Mouse (Mus musculus): ENCODE results near the gene Sim2. TPM values are rescaled to one million over a fixed set of nuclear protein-coding genes. Genes with fewer than 3 reads are reported as not detected.

Sim2 gene
- polyA plus RNA-seq, 1 experiment from 2014 or later: 0.29 TPM

- Histone ChIP-seq H3K27ac (ENCODE audit: low read depth, low read length) (no peak overlapping the region), H3K4me3 (ENCODE audit: low read depth, low read length) (no peak overlapping the region), H3K9ac (ENCODE audit: low read length) (no peak overlapping the region), H3K4me1 (ENCODE audit: control insufficient read depth, insufficient read depth, low read length) (no peaks in the 10 kb centered on the region), H3K4me2 (ENCODE audit: low read length) (no peak overlapping the region), H3K27me3 (replicated peaks; ENCODE audit: control insufficient read depth, insufficient read depth, low read length) (0 out of 2 replicates have a peak, but pooled peaks cover 6% of the 10 kb centered on the region), H3K36me3 (ENCODE audit: control insufficient read depth, insufficient read depth, low read length) (no peaks in the 10 kb centered on the region), H3K9me3 (replicated peaks; ENCODE audit: control insufficient read depth, low read length) (no peaks in the 10 kb centered on the region)
- 89% methylated on average over 16 of the region's 16 CpGs for WGBS
- ATAC-seq (no peak), DNase-seq (ENCODE audit: low spot score) (no peak)
These were observed 84.2 kb downstream of the Sim2 start for GRCm38 (mm10) chr16:94168655-94169545.

- peak; percentile 35 for DNase-seq (ENCODE audit: low spot score)
- no peak overlapping the region for H3K9ac ChIP-seq (ENCODE audit: low read length)
- ATAC-seq: no peak
- no peak overlapping the region for H3K27ac ChIP-seq (ENCODE audit: low read depth, low read length)
- no peaks in the 10 kb centered on the region for H3K36me3 ChIP-seq (ENCODE audit: control insufficient read depth, insufficient read depth, low read length)
- H3K4me2 ChIP-seq (ENCODE audit: low read length): no peak overlapping the region
- no peaks in the 10 kb centered on the region for H3K4me1 ChIP-seq (ENCODE audit: control insufficient read depth, insufficient read depth, low read length)
- WGBS: 12% methylated on average over 4 of the region's 4 CpGs
- H3K27me3 ChIP-seq (replicated peaks; ENCODE audit: control insufficient read depth, insufficient read depth, low read length): 0 out of 2 replicates have a peak, but pooled peaks cover 7% of the 10 kb centered on the region
- H3K9me3 ChIP-seq (replicated peaks; ENCODE audit: control insufficient read depth, low read length): no peaks in the 10 kb centered on the region
- H3K4me3 ChIP-seq (ENCODE audit: low read depth, low read length): no peak overlapping the region
These were observed 85.5 kb downstream of the Sim2 start for GRCm38 (mm10) chr16:94170218-94170617.

GRCm38 (mm10) chr16:94173361-94173760 lies 88.6 kb downstream of the Sim2 start:
- Histone ChIP-seq H3K4me2 (ENCODE audit: low read length) (no peak overlapping the region), H3K27ac (ENCODE audit: low read depth, low read length) (no peak overlapping the region), H3K9ac (ENCODE audit: low read length) (no peak overlapping the region), H3K4me1 (ENCODE audit: control insufficient read depth, insufficient read depth, low read length) (peaks cover 7% of the 10 kb centered on the region; the same call in 1 of the 2 replicates), H3K9me3 (replicated peaks; ENCODE audit: control insufficient read depth, low read length) (no peaks in the 10 kb centered on the region), H3K36me3 (ENCODE audit: control insufficient read depth, insufficient read depth, low read length) (no peaks in the 10 kb centered on the region), H3K4me3 (ENCODE audit: low read depth, low read length) (no peak overlapping the region), H3K27me3 (replicated peaks; ENCODE audit: control insufficient read depth, insufficient read depth, low read length) (0 out of 2 replicates have a peak, but pooled peaks cover 24% of the 10 kb centered on the region)
- DNase-seq (ENCODE audit: low spot score): no peak
- WGBS: 91% methylated on average over 1 of the region's 1 CpGs
- ATAC-seq: no peak

- H3K27me3 ChIP-seq (replicated peaks; ENCODE audit: control insufficient read depth, insufficient read depth, low read length): 0 out of 2 replicates have a peak, but pooled peaks cover 24% of the 10 kb centered on the region
- H3K4me1 ChIP-seq (ENCODE audit: control insufficient read depth, insufficient read depth, low read length): peaks cover 27% of the 10 kb centered on the region
- WGBS: 89% methylated on average over 7 of the region's 7 CpGs
- no peak overlapping the region for H3K4me2 ChIP-seq (ENCODE audit: low read length)
- H3K9ac ChIP-seq (ENCODE audit: low read length): no peak overlapping the region
- H3K9me3 ChIP-seq (replicated peaks; ENCODE audit: control insufficient read depth, low read length): no peaks in the 10 kb centered on the region
- no peak overlapping the region for H3K27ac ChIP-seq (ENCODE audit: low read depth, low read length)
- ATAC-seq (no peak), DNase-seq (ENCODE audit: low spot score) (no peak)
- H3K36me3 ChIP-seq (ENCODE audit: control insufficient read depth, insufficient read depth, low read length): no peaks in the 10 kb centered on the region
- no peak overlapping the region for H3K4me3 ChIP-seq (ENCODE audit: low read depth, low read length)
These were observed 90.7 kb downstream of the Sim2 start for GRCm38 (mm10) chr16:94175366-94175986.

Small RNA genes within 50 kb of the gene (microRNA-seq; reads per million reads assigned to microRNA genes)
- not detected for gene Gm23062

Other genes starting within 250 kb of the Sim2 start
- gene Chaf1b, start 201.0 kb upstream of the Sim2 start, polyA plus RNA-seq (2014; fragmentation: Nextera tagmentation; extraction: Ambion mirVana): 44.0 and 56.4 TPM in 2 replicates
- gene Cldn14, start 76.1 kb upstream of the Sim2 start, polyA plus RNA-seq (2014; fragmentation: Nextera tagmentation; extraction: Ambion mirVana): not detected in 2 replicates
- gene Hlcs, start 228.6 kb downstream of the Sim2 start, polyA plus RNA-seq (2014; fragmentation: Nextera tagmentation; extraction: Ambion mirVana): 3.9 and 4.0 TPM in 2 replicates
- 0.74 and 0.99 TPM in 2 replicates for gene Ripply3, start 243.5 kb downstream of the Sim2 start, polyA plus RNA-seq (2014; fragmentation: Nextera tagmentation; extraction: Ambion mirVana)